Mouse (Mus musculus) liver, embryonic 14.5 days (tissue): Measurements from ENCODE around the gene Srrm4. TPM values are rescaled to one million over a fixed set of nuclear protein-coding genes. Genes with fewer than 3 reads are reported as not detected.

ENCODE experiments used
- ATAC-seq: fragments of 200-750 bp; cut with Nextera tagmentation; 2 replicates; pipeline ENCODE4 v1.8.0; 2017; ENCODE audit warnings: moderate number of reproducible peaks, mild to moderate bottlenecking, moderate library complexity; ENCODE audit not compliant: insufficient read depth
- DNase-seq, 3 experiments: peaks; one replicate each; pipeline ENCODE4 v3.0.0-alpha.2; 2012 to 2013; ENCODE audit warnings: low read depth in 3 of 3, low spot score in 3 of 3
- H3K27ac ChIP-seq: fragments of 300-500 bp; sonication (generic); 2 replicates; pipeline ENCODE4 v1.5.1; 2014; ENCODE audit warnings: moderate library complexity, mild to moderate bottlenecking, control low read depth, inconsistent platforms
- H3K27me3 ChIP-seq: fragments of 300-500 bp; sonication (generic); 2 replicates; pipeline ENCODE4 v1.6.1; 2014; ENCODE audit warnings: mild to moderate bottlenecking, low read length, moderate library complexity; ENCODE audit not compliant: control insufficient read depth, insufficient read depth
- H3K36me3 ChIP-seq: fragments of 300-500 bp; sonication (generic); replicated peaks from 2 replicates; pipeline ENCODE4 v1.6.1; 2014; ENCODE audit warnings: low read depth; ENCODE audit not compliant: control insufficient read depth, insufficient read depth
- H3K4me1 ChIP-seq, 2 experiments: fragments of 200-500 bp in 1 of 2; fragments of 300-500 bp in 1 of 2; sonication (generic) in 1 of 2; replicated peaks; 2 replicates each; pipeline ENCODE4 v1.6.1; 2012 to 2014; ENCODE audit warnings: antibody characterized with exemption in 1 of 2, inconsistent platforms in 1 of 2, low read length in 1 of 2; ENCODE audit not compliant: control insufficient read depth in 2 of 2, insufficient read depth in 2 of 2
- H3K4me2 ChIP-seq: fragments of 300-500 bp; sonication (generic); 2 replicates; pipeline ENCODE4 v1.6.1; 2014; ENCODE audit warnings: low read depth, mild to moderate bottlenecking, control low read depth, moderate library complexity
- H3K4me3 ChIP-seq, 2 experiments: fragments of 200-500 bp in 1 of 2; fragments of 300-500 bp in 1 of 2; sonication (generic) in 1 of 2; 2 replicates each; pipeline ENCODE4 v1.5.1; 2012 to 2014; ENCODE audit warnings: low read depth in 2 of 2, low read length in 2 of 2, mild to moderate bottlenecking in 2 of 2, control low read depth in 1 of 2, inconsistent platforms in 1 of 2, moderate library complexity in 1 of 2; ENCODE audit not compliant: insufficient read depth in 1 of 2
- H3K9ac ChIP-seq: fragments of 300-500 bp; sonication (generic); replicated peaks from 2 replicates; pipeline ENCODE4 v1.6.1; 2014; ENCODE audit warnings: mild to moderate bottlenecking, control low read depth, moderate library complexity
- H3K9me3 ChIP-seq: fragments of 300-500 bp; sonication (generic); 2 replicates; pipeline ENCODE4 v1.6.1; 2016; ENCODE audit warnings: low read length, mixed read lengths; ENCODE audit not compliant: control insufficient read depth
- CTCF ChIP-seq: IDR thresholded peaks from 2 replicates; pipeline ENCODE4 v1.5.1; 2016; ENCODE audit warnings: antibody characterized with exemption, low read depth, control low read depth
- EP300 ChIP-seq: IDR thresholded peaks from 2 replicates; pipeline ENCODE4 v1.6.1; 2016; ENCODE audit warnings: antibody characterized with exemption, low read depth
- WGBS: fragments of 180-500 bp; shearing (Covaris S2); extraction: QIAGEN DNeasy Blood & Tissue Kit; methylation state at CpG from one replicate; pipeline ENCODE4 v1.1.7; 2014; ENCODE audit not compliant: insufficient replicate concordance; 5-methylcytosine and 5-hydroxymethylcytosine counted together
- polyA plus RNA-seq, 2 experiments: library from polyadenylated mRNA; depleted of rRNA in 1 of 2; stranded (reverse) in 1 of 2; unstranded in 1 of 2; fragments of >200 nt; fragmentation: Nextera tagmentation in 1 of 2; extraction: Ambion mirVana in 1 of 2; gene quantifications; 2 replicates each; pipeline versions ENCODE4 v1.2.1 to v1.2.3; 2012 to 2014

Gene Srrm4
- polyA plus RNA-seq, 2 experiments, result 0.17 to 0.28 TPM

GRCm38 (mm10) chr5:116443459-116443940, 148.1 kb downstream of the Srrm4 start:
- H3K4me1 ChIP-seq, result peaks cover 0 to 4% of the 10 kb centered on the region in 2 experiments; a peak in 1 of 4 replicates
- no peaks in the 10 kb centered on the region for H3K27me3 ChIP-seq
- no peak overlapping the region for H3K4me3 ChIP-seq
- TF ChIP-seq CTCF (no peak), EP300 (no peak)
- no peak overlapping the region for H3K4me2 ChIP-seq
- no peak for DNase-seq
- H3K9ac ChIP-seq, result no peak overlapping the region
- no peak overlapping the region for H3K27ac ChIP-seq
- no peak for ATAC-seq
- 51% methylated on average over 8 of the region's 8 CpGs for WGBS
- no peaks in the 10 kb centered on the region for H3K9me3 ChIP-seq
- H3K36me3 ChIP-seq, result no peaks in the 10 kb centered on the region

GRCm38 (mm10) chr5:116442697-116443458, 148.7 kb downstream of the Srrm4 start:
- no peak overlapping the region for H3K9ac ChIP-seq
- no peak overlapping the region for H3K4me3 ChIP-seq
- H3K4me2 ChIP-seq, result no peak overlapping the region
- H3K4me1 ChIP-seq, result peaks cover 0 to 3% of the 10 kb centered on the region in 2 experiments; a peak in 1 of 4 replicates
- H3K36me3 ChIP-seq, result no peaks in the 10 kb centered on the region
- DNase-seq (no peak), ATAC-seq (no peak)
- 46% methylated on average over 7 of the region's 7 CpGs for WGBS
- TF ChIP-seq EP300 (no peak), CTCF (no peak)
- no peaks in the 10 kb centered on the region for H3K27me3 ChIP-seq
- H3K9me3 ChIP-seq, result no peaks in the 10 kb centered on the region
- H3K27ac ChIP-seq, result no peak overlapping the region

- DNase-seq (no peak), ATAC-seq (no peak)
- TF ChIP-seq EP300 (no peak), CTCF (no peak)
- Histone ChIP-seq H3K27me3 (no peaks in the 10 kb centered on the region), H3K27ac (no peak overlapping the region), H3K4me2 (no peak overlapping the region), H3K9ac (no peak overlapping the region), H3K4me3 (no peak overlapping the region), H3K9me3 (no peaks in the 10 kb centered on the region), H3K4me1 (no peaks in the 10 kb centered on the region), H3K36me3 (no peaks in the 10 kb centered on the region)
- WGBS, result 36% methylated on average over 4 of the region's 4 CpGs
These were observed 151.4 kb downstream of the Srrm4 start for GRCm38 (mm10) chr5:116440251-116440650.

GRCm38 (mm10) chr5:116438328-116438727, 153.3 kb downstream of the Srrm4 start:
- DNase-seq (no peak), ATAC-seq (no peak)
- H3K27ac ChIP-seq, result no peak overlapping the region
- H3K4me3 ChIP-seq, result no peak overlapping the region
- H3K4me2 ChIP-seq, result no peak overlapping the region
- H3K36me3 ChIP-seq, result no peaks in the 10 kb centered on the region
- WGBS, result 44% methylated on average over 4 of the region's 4 CpGs
- no peak for TF ChIP-seq EP300
- no peaks in the 10 kb centered on the region for H3K9me3 ChIP-seq
- no peaks in the 10 kb centered on the region for H3K4me1 ChIP-seq
- H3K27me3 ChIP-seq, result no peaks in the 10 kb centered on the region
- H3K9ac ChIP-seq, result no peak overlapping the region

DNA sequence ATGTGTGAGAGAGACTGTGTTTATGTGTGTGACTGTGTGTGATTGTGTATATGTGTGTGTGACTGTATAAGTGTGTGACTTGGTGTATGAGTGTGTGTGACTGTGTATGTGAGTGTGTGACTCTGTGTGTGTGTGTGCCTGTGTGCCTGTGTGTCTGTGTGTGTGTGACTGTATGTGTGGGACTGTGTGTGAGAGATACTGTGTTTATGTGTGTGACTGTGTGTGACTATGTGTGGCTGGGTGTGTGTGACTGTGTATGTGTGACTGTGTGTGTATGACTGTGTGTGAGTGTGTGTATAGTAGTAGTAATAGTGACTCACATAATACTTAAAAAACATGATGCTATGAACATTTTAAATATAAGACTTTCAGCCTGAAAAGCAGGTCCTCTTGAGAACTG, 155.5 kb downstream of the Srrm4 start:
- Histone ChIP-seq H3K4me1 (no peaks in the 10 kb centered on the region), H3K27me3 (no peaks in the 10 kb centered on the region), H3K4me3 (no peak overlapping the region), H3K36me3 (no peaks in the 10 kb centered on the region), H3K9ac (no peak overlapping the region), H3K4me2 (no peak overlapping the region), H3K9me3 (no peaks in the 10 kb centered on the region), H3K27ac (no peak overlapping the region)
- TF ChIP-seq EP300, result no peak
- TF ChIP-seq CTCF, result no peak
- DNase-seq, result no peak
- no peak for ATAC-seq
